Mouse (Mus musculus) midbrain, embryonic 16.5 days (tissue): ENCODE measurements at regions not wholly inside any gene's neighbourhood (a gene's known extent, or its start where the extent isn't known, plus 50 kb on each side); places are given as distances from the start of the nearest gene placed in this dataset.
A peak's percentile ranks its signal among the peaks of the same experiment; 100 is the strongest.

Experiments used
- ATAC-seq: fragments of 200-750 bp; cut with Nextera tagmentation; 2 replicates; pipeline ENCODE4 v1.8.0; 2017; ENCODE audit warnings: moderate TSS enrichment
- H3K27ac ChIP-seq: fragments of 300-500 bp; sonication (generic); 2 replicates; pipeline ENCODE4 v1.5.1; 2014; ENCODE audit warnings: mild to moderate bottlenecking, low read length, mixed read lengths
- H3K27me3 ChIP-seq: fragments of 300-500 bp; sonication (generic); 2 replicates; pipeline ENCODE4 v1.6.1; 2014; ENCODE audit warnings: low read depth, low read length, mixed read lengths; ENCODE audit not compliant: control insufficient read depth, insufficient read depth
- H3K36me3 ChIP-seq: fragments of 300-500 bp; sonication (generic); 2 replicates; pipeline ENCODE4 v1.6.1; 2014; ENCODE audit warnings: mild to moderate bottlenecking, low read length, moderate library complexity, mixed read lengths; ENCODE audit not compliant: control insufficient read depth, insufficient read depth
- H3K4me1 ChIP-seq: fragments of 300-500 bp; sonication (generic); 2 replicates; pipeline ENCODE4 v1.6.1; 2014; ENCODE audit warnings: mild to moderate bottlenecking, low read length, mixed read lengths; ENCODE audit not compliant: control insufficient read depth, insufficient read depth
- H3K4me2 ChIP-seq: fragments of 300-500 bp; sonication (generic); 2 replicates; pipeline ENCODE4 v1.6.1; 2014; ENCODE audit warnings: mild to moderate bottlenecking, low read length, mixed read lengths
- H3K4me3 ChIP-seq: fragments of 300-500 bp; sonication (generic); 2 replicates; pipeline ENCODE4 v1.5.1; 2014; ENCODE audit warnings: low read depth, mild to moderate bottlenecking, low read length, moderate library complexity, mixed read lengths
- H3K9ac ChIP-seq: fragments of 300-500 bp; sonication (generic); 2 replicates; pipeline ENCODE4 v1.6.1; 2014; ENCODE audit warnings: low read depth, low read length, mixed read lengths
- H3K9me3 ChIP-seq: fragments of 300-500 bp; sonication (generic); replicated peaks from 2 replicates; pipeline ENCODE4 v1.6.1; 2014; ENCODE audit warnings: mild to moderate bottlenecking, low read length, mixed read lengths; ENCODE audit not compliant: control insufficient read depth, poor library complexity, severe bottlenecking
- WGBS: fragments of 180-500 bp; shearing (Covaris S2); extraction: QIAGEN DNeasy Blood & Tissue Kit; methylation state at CpG from one replicate; pipeline ENCODE4 v1.1.7; 2014; 5-methylcytosine and 5-hydroxymethylcytosine counted together

DNA sequence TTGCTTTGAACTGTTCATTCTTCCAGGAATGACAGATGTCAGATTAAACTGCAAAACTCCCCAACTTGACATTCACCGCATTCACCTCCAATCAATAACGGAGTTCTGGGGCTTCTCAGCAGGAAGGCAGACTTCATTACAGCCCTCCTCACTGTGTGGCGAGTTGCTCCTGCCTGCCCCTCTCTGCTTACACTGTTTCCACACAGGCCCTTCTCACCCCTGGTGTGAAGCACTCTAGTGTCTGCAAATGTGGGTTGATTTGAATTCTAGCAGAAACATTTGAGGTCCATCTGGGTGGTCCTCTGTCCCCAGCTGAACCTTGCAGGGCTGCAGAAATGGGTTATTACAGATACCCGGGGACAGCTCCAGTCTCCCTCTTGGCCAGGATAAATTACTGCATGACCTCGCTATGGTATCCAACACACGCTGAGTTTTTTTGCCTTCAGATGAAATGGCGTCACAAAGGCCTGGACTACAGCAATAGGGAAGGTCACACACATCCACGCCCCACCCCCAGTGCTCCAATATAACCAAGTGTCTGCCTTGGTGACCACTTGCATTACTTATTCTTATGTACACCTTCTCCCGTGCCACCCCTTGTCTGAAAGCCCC lies 145.8 kb downstream of the Rwdd3 start:
- WGBS: 24% methylated on average over 9 of the region's 9 CpGs
- Histone ChIP-seq H3K9me3 (no peaks in the 10 kb centered on the region), H3K36me3 (no peaks in the 10 kb centered on the region), H3K27me3 (no peaks in the 10 kb centered on the region), H3K27ac (no peak overlapping the region), H3K4me2 (no peak overlapping the region), H3K4me1 (no peaks in the 10 kb centered on the region), H3K9ac (no peak overlapping the region), H3K4me3 (no peak overlapping the region)
- ATAC-seq: no peak

- H3K9me3 ChIP-seq: no peaks in the 10 kb centered on the region
- H3K36me3 ChIP-seq: no peaks in the 10 kb centered on the region
- ATAC-seq: no peak
- H3K4me3 ChIP-seq: no peak overlapping the region
- 41% methylated on average over 8 of the region's 8 CpGs for WGBS
- no peaks in the 10 kb centered on the region for H3K4me1 ChIP-seq
- no peak overlapping the region for H3K4me2 ChIP-seq
- H3K9ac ChIP-seq: no peak overlapping the region
- H3K27me3 ChIP-seq: no peaks in the 10 kb centered on the region
- no peak overlapping the region for H3K27ac ChIP-seq
Measured at GRCm38 (mm10) chr3:121024810-121025209, 146.7 kb downstream of the Rwdd3 start.

DNA sequence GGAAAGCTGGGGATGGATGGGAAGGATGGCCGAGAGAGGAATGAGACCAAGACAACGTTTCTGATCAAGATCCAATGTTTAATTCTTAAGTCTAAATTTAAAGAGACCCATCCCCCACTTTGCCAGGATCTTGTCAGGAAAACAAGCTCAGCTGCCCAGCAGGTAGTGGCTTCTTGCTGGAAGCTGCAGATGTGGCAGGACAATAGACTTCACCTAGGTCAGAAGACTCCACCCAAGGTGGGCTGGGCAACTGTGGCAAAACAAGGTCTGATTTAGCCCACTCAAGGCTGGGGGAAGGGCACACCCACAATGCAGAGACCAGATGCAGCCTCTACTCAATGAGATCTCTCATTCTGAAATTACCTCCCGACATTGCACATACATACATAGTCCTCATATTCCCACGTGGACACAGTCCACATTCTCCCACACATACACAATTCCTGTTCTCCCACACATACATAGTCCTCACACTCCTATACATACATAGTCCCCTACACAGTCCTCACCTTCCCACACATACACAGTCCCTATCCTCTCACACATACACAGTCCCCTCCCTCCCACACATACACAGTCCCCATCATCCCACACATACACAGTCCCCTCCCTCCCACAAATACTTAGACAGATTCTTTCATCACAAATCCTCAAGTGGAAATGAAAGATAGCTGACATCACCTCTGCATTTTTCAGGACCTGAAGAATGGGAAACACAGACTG lies 150.2 kb downstream of the Rwdd3 start:
- Histone ChIP-seq H3K9me3 (no peaks in the 10 kb centered on the region), H3K27ac (no peak overlapping the region), H3K36me3 (no peaks in the 10 kb centered on the region), H3K4me1 (no peaks in the 10 kb centered on the region), H3K9ac (no peak overlapping the region), H3K4me3 (no peak overlapping the region), H3K27me3 (no peaks in the 10 kb centered on the region), H3K4me2 (no peak overlapping the region)
- 80% methylated on average over 4 of the region's 4 CpGs for WGBS
- peak; percentile 60; the same call in 1 of the 2 replicates for ATAC-seq

DNA sequence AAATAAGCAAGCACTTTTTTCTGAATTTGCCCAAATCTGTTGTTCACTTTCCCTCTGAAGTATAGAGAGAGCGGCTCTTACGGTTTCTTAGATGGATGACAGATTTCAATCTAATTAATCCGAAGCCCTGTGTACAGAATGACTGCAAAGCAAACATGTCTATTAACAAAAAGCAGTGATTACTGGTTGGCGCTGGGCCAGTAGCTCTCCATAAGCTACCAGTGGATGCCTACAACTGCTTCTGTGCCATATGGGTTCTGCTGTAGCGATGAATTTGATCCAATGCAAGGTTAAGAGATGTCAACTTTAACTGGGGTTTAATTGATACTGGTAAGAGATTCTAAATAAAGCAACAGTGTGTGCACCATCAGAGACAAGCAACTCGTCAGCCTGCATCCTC lies 162.3 kb downstream of the Rwdd3 start:
- Histone ChIP-seq H3K4me1 (no peaks in the 10 kb centered on the region), H3K4me3 (no peak overlapping the region), H3K9ac (no peak overlapping the region), H3K4me2 (no peak overlapping the region), H3K36me3 (no peaks in the 10 kb centered on the region), H3K27ac (no peak overlapping the region), H3K27me3 (no peaks in the 10 kb centered on the region), H3K9me3 (no peaks in the 10 kb centered on the region)
- whole genome bisulfite sequencing: 57% methylated on average over 6 of the region's 6 CpGs
- no peak for ATAC-seq

DNA sequence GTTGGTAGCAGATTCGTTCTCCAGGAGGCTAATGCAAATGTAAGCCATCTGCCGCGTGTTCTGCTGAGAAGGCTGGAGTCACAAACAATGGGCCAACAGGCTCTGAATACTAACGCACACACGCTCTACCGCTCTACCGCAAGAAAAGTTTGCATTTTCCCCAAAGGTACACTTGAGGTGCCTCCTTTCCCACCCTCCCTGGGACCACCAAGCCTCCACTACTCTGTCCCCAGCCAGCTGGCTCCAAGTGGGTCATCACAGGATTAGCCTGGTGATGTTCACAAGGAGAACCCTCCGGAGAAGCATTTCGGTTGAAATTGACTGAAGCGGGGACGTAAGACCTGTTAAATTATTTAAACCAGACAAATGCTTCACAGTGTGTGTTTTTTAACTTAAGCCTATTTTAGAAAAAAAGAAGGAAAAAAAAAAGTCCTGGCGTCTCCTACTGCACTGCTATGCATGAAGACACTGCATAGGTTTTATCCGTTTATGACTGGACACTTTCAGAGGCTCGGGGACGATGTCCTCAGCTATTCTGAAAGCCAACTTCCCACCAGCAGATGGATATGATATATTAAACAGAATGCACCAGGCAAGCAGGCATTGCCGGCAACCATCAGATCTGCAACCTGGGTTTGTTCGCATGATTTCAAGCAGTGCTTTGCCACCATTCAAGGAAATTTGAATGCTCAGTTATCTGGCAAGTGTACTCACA lies 187.8 kb downstream of the Rwdd3 start:
- peak; percentile 80 for ATAC-seq
- Histone ChIP-seq H3K4me2 (peak overlapping the region; percentile 54), H3K9ac (peak overlapping the region; percentile 44; the same call in 1 of the 2 replicates), H3K9me3 (no peaks in the 10 kb centered on the region), H3K4me3 (0 out of 2 replicates have a peak overlapping the region, but pooled peaks have one; percentile 1), H3K36me3 (no peaks in the 10 kb centered on the region), H3K27me3 (no peaks in the 10 kb centered on the region), H3K4me1 (peaks cover 16% of the 10 kb centered on the region), H3K27ac (peak overlapping the region; percentile 30)
- WGBS: 16% methylated on average over 17 of the region's 17 CpGs

- no peak overlapping the region for H3K4me3 ChIP-seq
- peak overlapping the region; percentile 54 for H3K4me2 ChIP-seq
- H3K9me3 ChIP-seq: no peaks in the 10 kb centered on the region
- H3K27me3 ChIP-seq: no peaks in the 10 kb centered on the region
- H3K9ac ChIP-seq: no peak overlapping the region
- H3K36me3 ChIP-seq: no peaks in the 10 kb centered on the region
- 0 out of 2 replicates have a peak, but pooled peaks have one; percentile 43 for ATAC-seq
- H3K27ac ChIP-seq: peak overlapping the region; percentile 30
- WGBS: 11% methylated on average over 10 of the region's 10 CpGs
- peaks cover 16% of the 10 kb centered on the region for H3K4me1 ChIP-seq
Measured at GRCm38 (mm10) chr3:120982795-120983555, 188.5 kb downstream of the Rwdd3 start.

DNA sequence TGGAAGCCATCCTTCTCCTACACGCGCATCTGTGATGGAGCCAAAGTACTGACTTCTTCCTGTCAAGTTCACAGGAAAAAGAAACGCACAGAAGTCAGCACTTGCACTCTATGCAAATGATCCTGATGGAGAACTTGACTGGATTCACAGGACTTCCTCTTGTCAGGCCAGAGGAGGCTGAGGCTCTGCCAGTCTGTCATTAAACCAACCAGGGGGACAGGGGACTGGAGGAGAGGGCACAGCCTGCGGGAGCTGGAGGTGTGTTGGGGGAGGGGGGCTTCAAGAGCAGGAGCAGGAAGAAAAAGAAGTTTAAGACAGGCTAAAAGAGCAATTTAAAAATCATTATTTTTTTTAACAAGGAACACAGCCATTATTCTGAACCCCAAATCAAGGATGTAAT lies 189.3 kb downstream of the Rwdd3 start:
- H3K27ac ChIP-seq: no peak overlapping the region
- no peaks in the 10 kb centered on the region for H3K9me3 ChIP-seq
- no peaks in the 10 kb centered on the region for H3K36me3 ChIP-seq
- ATAC-seq: no peak
- no peak overlapping the region for H3K4me2 ChIP-seq
- no peak overlapping the region for H3K4me3 ChIP-seq
- H3K9ac ChIP-seq: no peak overlapping the region
- peaks cover 16% of the 10 kb centered on the region for H3K4me1 ChIP-seq
- H3K27me3 ChIP-seq: no peaks in the 10 kb centered on the region
- 31% methylated on average over 4 of the region's 4 CpGs for WGBS

GRCm38 (mm10) chr3:120970746-120971466 lies 200.6 kb downstream of the Rwdd3 start:
- ATAC-seq: no peak
- Histone ChIP-seq H3K36me3 (no peaks in the 10 kb centered on the region), H3K27ac (no peak overlapping the region), H3K9ac (no peak overlapping the region), H3K4me1 (no peaks in the 10 kb centered on the region), H3K4me3 (no peak overlapping the region), H3K4me2 (no peak overlapping the region), H3K27me3 (no peaks in the 10 kb centered on the region), H3K9me3 (no peaks in the 10 kb centered on the region)
- 69% methylated on average over 14 of the region's 14 CpGs for WGBS
